Mouse (Mus musculus) spleen, adult 2 months (tissue): ENCODE measurements around the gene Misp.

Source experiments
- CTCF ChIP-seq: fragments of 200-500 bp; IDR thresholded peaks from 2 replicates; pipeline ENCODE4 v1.5.1; 2011; ENCODE audit warnings: mild to moderate bottlenecking, inconsistent platforms; ENCODE audit not compliant: insufficient read depth, insufficient read length, insufficient replicate concordance; ENCODE audit errors: extremely low read depth
- POLR2A ChIP-seq: fragments of 200-500 bp; IDR thresholded peaks from 2 replicates; pipeline ENCODE4 v1.6.1; 2011; ENCODE audit warnings: low read depth, low read length, inconsistent platforms

DNA sequence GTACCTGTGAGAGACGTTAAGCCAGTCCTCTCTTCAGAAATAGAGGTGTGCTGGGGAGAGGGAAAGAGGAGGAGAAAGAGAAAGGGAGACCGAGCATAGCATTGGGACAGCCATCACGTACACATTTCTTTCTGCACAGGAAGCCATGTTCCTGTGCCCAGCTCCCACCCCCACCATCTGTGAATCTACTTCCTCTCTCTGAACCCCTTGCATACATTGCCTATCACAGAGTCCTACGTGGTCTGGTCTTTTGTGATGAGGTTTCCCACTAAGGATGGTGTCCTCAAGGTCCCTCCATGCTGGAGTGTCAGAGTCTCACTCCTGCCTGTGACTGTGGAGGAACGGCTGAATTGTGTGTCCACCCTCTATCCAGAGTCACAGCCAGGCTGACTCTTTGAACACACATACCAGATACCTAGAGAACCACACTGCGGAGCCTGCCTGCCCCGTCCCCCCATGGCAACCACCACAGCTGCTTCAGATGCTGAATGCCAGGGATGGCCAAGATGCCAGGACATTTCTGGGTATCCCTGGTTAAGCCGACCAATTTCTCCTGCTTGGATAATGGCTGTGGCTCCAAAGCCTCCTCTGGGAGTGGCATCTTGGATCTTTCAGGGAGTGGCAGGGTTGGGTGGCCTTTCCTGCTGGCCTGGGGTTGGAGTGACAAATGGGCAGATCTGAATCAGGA is 29.3 kb downstream of the Misp start:
- TF ChIP-seq POLR2A (no peak), CTCF (no peak)
